Comparison of ENCODE assay signal across 13 mouse cellular contexts in the genomic region with DNA sequence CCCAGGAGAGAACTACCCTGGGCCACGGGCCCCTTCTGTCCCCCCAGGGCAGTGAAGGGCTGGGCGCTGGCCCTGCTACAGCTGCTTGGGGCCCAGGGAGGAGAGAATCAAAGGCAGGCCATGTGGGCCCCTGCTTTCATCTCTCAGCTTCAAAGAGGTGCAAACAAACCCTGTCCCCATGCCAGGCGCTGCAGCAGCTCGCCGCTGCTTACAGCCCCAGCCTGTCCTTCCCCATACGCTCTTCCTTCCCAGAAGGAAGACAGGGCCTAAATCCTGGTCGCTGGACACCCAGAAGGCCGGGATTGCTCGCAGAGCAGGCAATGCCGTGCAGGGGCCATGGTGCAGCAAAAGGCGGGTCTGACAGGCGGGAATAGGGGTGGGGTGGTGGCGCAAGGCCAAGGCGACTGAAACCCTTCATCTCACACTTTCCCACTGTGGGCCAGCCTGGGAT. TPM values are rescaled to one million over a fixed set of nuclear protein-coding genes. Genes with fewer than 3 reads are reported as not detected.
DNase-seq lines count a peak whose midpoint lies in the region; ATAC-seq and TF ChIP-seq lines count a peak whose summit lies in the region.
"Had no signal": no experiment of that assay in that cellular context is flagged by ENCODE, and none has a peak within 500 bp of the region (broad histone marks: within the 10 kb centered on the region; RNA-seq: fewer than 3 reads in every experiment).

No protein-coding gene starts in this region.

- H3K9me3 ChIP-seq in heart, embryonic 15.5 days (replicated peaks) = no peaks in the 10 kb centered on the region
- H3K9me3 ChIP-seq in midbrain, embryonic 11.5 days (ENCODE audit: control insufficient read depth, low read length) = no peaks in the 10 kb centered on the region
- no peaks in the 10 kb centered on the region for H3K9me3 ChIP-seq in midbrain, postnatal 0 days (ENCODE audit: low read length)
- H3K9me3 ChIP-seq in forebrain, embryonic 13.5 days (replicated peaks) = no peaks in the 10 kb centered on the region

- ATAC-seq in heart, embryonic 15.5 days (replicated peaks; ENCODE audit: insufficient number of reproducible peaks, insufficient read depth, low FRiP score, low read depth) = peak; percentile 28; the same call in 1 of the 2 replicates
- ATAC-seq in midbrain, embryonic 11.5 days (ENCODE audit: low FRiP score) = peak; percentile 31; the same call in 1 of the 2 replicates
- ATAC-seq in midbrain, postnatal 0 days (ENCODE audit: low FRiP score) = no peak
- ATAC-seq in forebrain, embryonic 13.5 days = peak; percentile 55

- peaks cover 7% of the 10 kb centered on the region; the same call in 1 of the 2 replicates for H3K27me3 ChIP-seq in heart, embryonic 15.5 days
- no peaks in the 10 kb centered on the region; the same call in 1 of the 2 replicates for H3K27me3 ChIP-seq in midbrain, embryonic 11.5 days (ENCODE audit: control insufficient read depth, insufficient read depth, low read length)
- H3K27me3 ChIP-seq in midbrain, postnatal 0 days (ENCODE audit: insufficient read depth, low read length) = 0 out of 2 replicates have a peak, but pooled peaks cover 4% of the 10 kb centered on the region
- no peaks in the 10 kb centered on the region for H3K27me3 ChIP-seq in forebrain, embryonic 13.5 days
- no peaks in the 10 kb centered on the region for H3K27me3 ChIP-seq in small intestine, adult 2 months (ENCODE audit: control insufficient read depth, insufficient read depth, low read length)

- H3K36me3 ChIP-seq in heart, embryonic 15.5 days = no peaks in the 10 kb centered on the region
- H3K36me3 ChIP-seq in midbrain, embryonic 11.5 days (ENCODE audit: control insufficient read depth, insufficient read depth, low read length) = no peaks in the 10 kb centered on the region
- no peaks in the 10 kb centered on the region for H3K36me3 ChIP-seq in midbrain, postnatal 0 days (ENCODE audit: insufficient read depth, low read length)
- no peaks in the 10 kb centered on the region for H3K36me3 ChIP-seq in forebrain, embryonic 13.5 days (ENCODE audit: poor library complexity, severe bottlenecking)
- H3K36me3 ChIP-seq in small intestine, adult 2 months (ENCODE audit: control insufficient read depth, insufficient read depth, low read length) = no peaks in the 10 kb centered on the region

- H3K4me1 ChIP-seq in heart, embryonic 15.5 days (replicated peaks) = peaks cover 18% of the 10 kb centered on the region
- peaks cover 4% of the 10 kb centered on the region; the same call in 1 of the 2 replicates for H3K4me1 ChIP-seq in midbrain, embryonic 11.5 days (ENCODE audit: control insufficient read depth, insufficient read depth, low read length)
- no peaks in the 10 kb centered on the region for H3K4me1 ChIP-seq in midbrain, postnatal 0 days (ENCODE audit: insufficient read depth, low read length)
- H3K4me1 ChIP-seq in forebrain, embryonic 13.5 days = peaks cover 16% of the 10 kb centered on the region
- peaks cover 42% of the 10 kb centered on the region for H3K4me1 ChIP-seq in small intestine, adult 2 months (ENCODE audit: control insufficient read depth, insufficient read depth, insufficient read length, low read length)

- no peak for DNase-seq in heart, postnatal 10 days
- no peak for DNase-seq in midbrain, embryonic 11.5 days (ENCODE audit: low spot score, missing footprints)
- DNase-seq in midbrain, postnatal 0 days (ENCODE audit: low spot score) = no peak
- no peak for DNase-seq in cerebellum, postnatal 14 days
- no peak for DNase-seq in spleen, adult 18-20 months
- DNase-seq: cerebellum, postnatal 36 days; kidney, adult 11 months had no signal

- H3K4me3 ChIP-seq in heart, embryonic 15.5 days = no peak overlapping the region
- H3K4me3 ChIP-seq in midbrain, embryonic 11.5 days (ENCODE audit: low read depth, low read length) = no peak overlapping the region
- no peak overlapping the region for H3K4me3 ChIP-seq in midbrain, postnatal 0 days (ENCODE audit: low read depth, low read length)
- no peak overlapping the region for H3K4me3 ChIP-seq in forebrain, embryonic 13.5 days
- no peak overlapping the region for H3K4me3 ChIP-seq in small intestine, adult 2 months (ENCODE audit: low read depth, low read length)

- peak overlapping the region; percentile 26; the same call in 1 of the 2 replicates for H3K27ac ChIP-seq in heart, embryonic 15.5 days
- no peak overlapping the region for H3K27ac ChIP-seq in midbrain, embryonic 11.5 days (ENCODE audit: low read depth, low read length)
- H3K27ac ChIP-seq in midbrain, postnatal 0 days (ENCODE audit: low read depth, low read length) = no peak overlapping the region
- H3K27ac ChIP-seq in forebrain, embryonic 13.5 days = peak overlapping the region; percentile 57; the same call in 1 of the 2 replicates
- peak overlapping the region; percentile 46 for H3K27ac ChIP-seq in small intestine, adult 2 months (ENCODE audit: insufficient read depth, low read depth, low read length)
- H3K27ac ChIP-seq: macrophage had no signal

- 22% methylated on average over 14 of the region's 14 CpGs for WGBS in heart, embryonic 15.5 days
- 30% methylated on average over 14 of the region's 14 CpGs for WGBS in midbrain, embryonic 11.5 days
- WGBS in midbrain, postnatal 0 days = 24% methylated on average over 14 of the region's 14 CpGs
- 24% methylated on average over 14 of the region's 14 CpGs for WGBS in forebrain, embryonic 13.5 days
- 19% methylated on average over 14 of the region's 14 CpGs for WGBS in small intestine, adult 2 months

- peak overlapping the region; percentile 33; the same call in 1 of the 2 replicates for H3K9ac ChIP-seq in heart, embryonic 15.5 days
- H3K9ac ChIP-seq in midbrain, embryonic 11.5 days (ENCODE audit: low read length) = peak overlapping the region; percentile 36
- no peak overlapping the region for H3K9ac ChIP-seq in midbrain, postnatal 0 days (replicated peaks; ENCODE audit: low read length, poor library complexity, severe bottlenecking)
- H3K9ac ChIP-seq in forebrain, embryonic 13.5 days = no peak overlapping the region

- intact Hi-C loops in heart, postnatal 10 days (cut with DNase I) = no loop called here

- peak overlapping the region; percentile 29 for H3K4me2 ChIP-seq in heart, embryonic 15.5 days
- H3K4me2 ChIP-seq in midbrain, embryonic 11.5 days = no peak overlapping the region
- H3K4me2 ChIP-seq in midbrain, postnatal 0 days (ENCODE audit: low read depth, low read length, poor library complexity, severe bottlenecking) = no peak overlapping the region
- 0 out of 2 replicates have a peak overlapping the region, but pooled peaks have one; percentile 2 for H3K4me2 ChIP-seq in forebrain, embryonic 13.5 days

- TF ChIP-seq CTCF in midbrain, postnatal 0 days (IDR thresholded peaks at IDR 0.05) = no peak
- no peak for TF ChIP-seq CTCF in small intestine, adult 2 months (IDR thresholded peaks at IDR 0.05; ENCODE audit: extremely low read depth, insufficient read length, insufficient replicate concordance, low read depth, low read length)

- no peak for TF ChIP-seq POLR2A in small intestine, adult 2 months (IDR thresholded peaks at IDR 0.05; ENCODE audit: low read depth, low read length)

RNA-seq across cellular contexts. Expression of a gene that starts 43.4 kb away (rescaled TPM):
- polyA plus RNA-seq in heart, embryonic 15.5 days (2015; fragmentation: Nextera tagmentation; extraction: Ambion mirVana) = 0.16 and 0.38 TPM in 2 replicates
- 1 to 10 TPM; 4.5 to 5.0 TPM for total RNA-seq in heart, postnatal 10 days (2021)
- polyA plus RNA-seq in midbrain, embryonic 11.5 days (2014; fragmentation: Nextera tagmentation; extraction: Ambion mirVana) = not detected in 2 replicates
- total RNA-seq in midbrain, postnatal 0 days (2014; rRNA removed) = 0.44 TPM in 1 of 2 replicates, not detected in the other
- polyA plus RNA-seq in midbrain, postnatal 0 days (2015; fragmentation: Nextera tagmentation; extraction: Ambion mirVana) = not detected in 2 replicates
- not detected in 2 replicates for polyA plus RNA-seq in forebrain, embryonic 13.5 days (2015; fragmentation: Nextera tagmentation; extraction: Ambion mirVana)
- 0.08 TPM in 1 of 2 replicates, not detected in the other for polyA plus RNA-seq in small intestine, adult 2 months (2012; rRNA removed)
- total RNA-seq: CH12.LX; layer of hippocampus, postnatal 14 days had no signal
- polyA plus RNA-seq: macrophage had no signal

RNA-seq across cellular contexts. Expression of a gene that starts 59.7 kb away (rescaled TPM):
- 153 and 176 TPM in 2 replicates for polyA plus RNA-seq in heart, embryonic 15.5 days (2015; fragmentation: Nextera tagmentation; extraction: Ambion mirVana)
- total RNA-seq in heart, postnatal 10 days (2021) = 100 to 1,000 TPM; 148 to 181 TPM
- 216 and 221 TPM in 2 replicates for polyA plus RNA-seq in midbrain, embryonic 11.5 days (2014; fragmentation: Nextera tagmentation; extraction: Ambion mirVana)
- 94.0 and 98.7 TPM in 2 replicates for total RNA-seq in midbrain, postnatal 0 days (2014; rRNA removed)
- polyA plus RNA-seq in midbrain, postnatal 0 days (2015; fragmentation: Nextera tagmentation; extraction: Ambion mirVana) = 80.7 and 94.6 TPM in 2 replicates
- 364 and 366 TPM in 2 replicates for polyA plus RNA-seq in forebrain, embryonic 13.5 days (2015; fragmentation: Nextera tagmentation; extraction: Ambion mirVana)
- 6.7 and 7.7 TPM in 2 replicates for polyA plus RNA-seq in small intestine, adult 2 months (2012; rRNA removed)

Comparison
In these comparisons a context has a peak if more than half of its experiments do, and no peak if none do; other contexts are left out.
1. H3K9ac ChIP-seq: peak in heart, embryonic 15.5 days (single experiment) and midbrain, embryonic 11.5 days (single experiment); none in midbrain, postnatal 0 days (single experiment) and forebrain, embryonic 13.5 days (single experiment).
2. H3K27ac ChIP-seq: peak in heart, embryonic 15.5 days (single experiment), forebrain, embryonic 13.5 days (single experiment) and small intestine, adult 2 months (single experiment); none in midbrain, embryonic 11.5 days (single experiment) and midbrain, postnatal 0 days (single experiment).
3. H3K4me2 ChIP-seq: peak in heart, embryonic 15.5 days (single experiment) and forebrain, embryonic 13.5 days (single experiment); none in midbrain, embryonic 11.5 days (single experiment) and midbrain, postnatal 0 days (single experiment).